Mouse (Mus musculus) liver, embryonic 11.5 days (tissue): ENCODE results near the gene Hlx. TPM values are rescaled to one million over a fixed set of nuclear protein-coding genes. Genes with fewer than 3 reads are reported as not detected.

ENCODE experiments used
- ATAC-seq: fragments of 200-750 bp; cut with Nextera tagmentation; replicated peaks from 2 replicates; pipeline ENCODE4 v1.8.0; 2017; ENCODE audit warnings: moderate number of reproducible peaks, mild to moderate bottlenecking, moderate TSS enrichment, moderate library complexity; ENCODE audit not compliant: low FRiP score
- DNase-seq: peaks from one replicate; pipeline ENCODE4 v3.0.0-alpha.2; 2017; ENCODE audit warnings: low spot score
- H3K27ac ChIP-seq: fragments of 300-500 bp; sonication (generic); 2 replicates; pipeline ENCODE4 v1.5.1; 2014; ENCODE audit warnings: mild to moderate bottlenecking, low read depth, low read length, control low read depth
- H3K27me3 ChIP-seq: fragments of 300-500 bp; sonication (generic); replicated peaks from 2 replicates; pipeline ENCODE4 v1.6.1; 2014; ENCODE audit warnings: low read length, mixed read lengths; ENCODE audit not compliant: control insufficient read depth, insufficient read depth
- H3K36me3 ChIP-seq: fragments of 300-500 bp; sonication (generic); 2 replicates; pipeline ENCODE4 v1.6.1; 2014; ENCODE audit warnings: mild to moderate bottlenecking, low read length, moderate library complexity, mixed read lengths; ENCODE audit not compliant: control insufficient read depth, insufficient read depth
- H3K4me1 ChIP-seq: fragments of 300-500 bp; sonication (generic); replicated peaks from 2 replicates; pipeline ENCODE4 v1.6.1; 2014; ENCODE audit warnings: low read length, mixed read lengths; ENCODE audit not compliant: control insufficient read depth, insufficient read depth
- H3K4me2 ChIP-seq: fragments of 300-500 bp; sonication (generic); 2 replicates; pipeline ENCODE4 v1.6.1; 2014; ENCODE audit warnings: mild to moderate bottlenecking, control low read depth, moderate library complexity
- H3K4me3 ChIP-seq: fragments of 300-500 bp; sonication (generic); 2 replicates; pipeline ENCODE4 v1.5.1; 2014; ENCODE audit warnings: low read depth, low read length, control low read depth
- H3K9ac ChIP-seq: fragments of 300-500 bp; sonication (generic); 2 replicates; pipeline ENCODE4 v1.6.1; 2014; ENCODE audit warnings: low read depth, low read length, control low read depth
- H3K9me3 ChIP-seq: fragments of 300-500 bp; sonication (generic); 2 replicates; pipeline ENCODE4 v1.6.1; 2016; ENCODE audit warnings: low read length, inconsistent platforms, mixed read lengths; ENCODE audit not compliant: control insufficient read depth
- WGBS: fragments of 180-500 bp; shearing (Covaris S2); extraction: QIAGEN DNeasy Blood & Tissue Kit; methylation state at CpG from one replicate; pipeline ENCODE4 v1.1.7; 2014; 5-methylcytosine and 5-hydroxymethylcytosine counted together
- polyA plus RNA-seq: library from polyadenylated mRNA; unstranded; fragments of >200 nt; fragmentation: Nextera tagmentation; extraction: Ambion mirVana; gene quantifications from 2 replicates; pipeline ENCODE4 v1.2.1, GENCODE M21; 2014

Gene Hlx
- polyA plus RNA-seq, 1 experiment from 2014 or later = 46.9 TPM

DNA sequence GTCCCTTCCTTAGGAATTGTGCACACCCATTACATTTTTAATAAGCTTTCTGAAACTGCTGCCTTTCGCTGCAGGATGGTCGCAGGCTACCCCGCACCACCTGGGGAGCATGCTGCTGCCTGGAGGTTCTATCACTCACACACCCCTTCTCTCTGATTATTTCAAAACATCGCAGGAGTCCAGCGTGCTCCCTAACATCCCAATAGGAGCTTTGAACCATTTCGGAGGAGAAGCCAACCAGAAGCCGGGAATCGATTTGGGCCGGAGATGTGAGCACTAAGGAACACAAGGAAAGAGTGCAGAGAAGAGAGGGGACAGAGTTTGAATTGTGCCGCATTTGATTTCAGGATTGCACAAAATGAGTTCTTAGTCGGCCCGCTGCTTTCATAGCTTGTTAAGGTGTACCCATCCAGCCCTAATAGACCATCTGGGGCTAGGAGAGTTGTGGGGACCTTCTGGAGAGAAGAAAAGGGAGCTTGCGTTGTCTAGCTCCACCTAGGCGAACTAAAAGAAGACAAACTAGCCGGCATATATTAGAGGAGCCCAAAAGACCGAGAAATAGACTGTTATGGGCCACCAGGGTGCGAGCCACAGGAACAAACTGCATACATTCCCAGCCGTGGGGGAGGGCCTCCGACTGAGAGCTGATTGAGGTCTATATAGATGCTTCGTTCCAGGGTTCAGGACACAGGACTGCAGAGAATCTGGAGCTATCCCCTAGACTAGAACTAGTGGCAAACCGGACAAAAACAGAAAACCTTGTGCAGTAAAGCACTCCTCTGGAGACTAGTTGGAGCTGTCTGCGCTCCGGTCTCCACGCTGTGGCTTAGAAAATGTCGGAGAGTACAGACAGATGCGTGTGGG lies 12.0 kb downstream of the Hlx start:
- Histone ChIP-seq H3K27ac (no peak overlapping the region), H3K4me2 (peak overlapping the region; percentile 8; the same call in 1 of the 2 replicates), H3K4me1 (peaks cover 4% of the 10 kb centered on the region; the same call in 1 of the 2 replicates), H3K9ac (no peak overlapping the region), H3K27me3 (peaks cover 100% of the 10 kb centered on the region), H3K9me3 (no peaks in the 10 kb centered on the region), H3K36me3 (no peaks in the 10 kb centered on the region), H3K4me3 (no peak overlapping the region)
- no peak for DNase-seq
- 3% methylated on average over 26 of the region's 26 CpGs for WGBS
- ATAC-seq = no peak

DNA sequence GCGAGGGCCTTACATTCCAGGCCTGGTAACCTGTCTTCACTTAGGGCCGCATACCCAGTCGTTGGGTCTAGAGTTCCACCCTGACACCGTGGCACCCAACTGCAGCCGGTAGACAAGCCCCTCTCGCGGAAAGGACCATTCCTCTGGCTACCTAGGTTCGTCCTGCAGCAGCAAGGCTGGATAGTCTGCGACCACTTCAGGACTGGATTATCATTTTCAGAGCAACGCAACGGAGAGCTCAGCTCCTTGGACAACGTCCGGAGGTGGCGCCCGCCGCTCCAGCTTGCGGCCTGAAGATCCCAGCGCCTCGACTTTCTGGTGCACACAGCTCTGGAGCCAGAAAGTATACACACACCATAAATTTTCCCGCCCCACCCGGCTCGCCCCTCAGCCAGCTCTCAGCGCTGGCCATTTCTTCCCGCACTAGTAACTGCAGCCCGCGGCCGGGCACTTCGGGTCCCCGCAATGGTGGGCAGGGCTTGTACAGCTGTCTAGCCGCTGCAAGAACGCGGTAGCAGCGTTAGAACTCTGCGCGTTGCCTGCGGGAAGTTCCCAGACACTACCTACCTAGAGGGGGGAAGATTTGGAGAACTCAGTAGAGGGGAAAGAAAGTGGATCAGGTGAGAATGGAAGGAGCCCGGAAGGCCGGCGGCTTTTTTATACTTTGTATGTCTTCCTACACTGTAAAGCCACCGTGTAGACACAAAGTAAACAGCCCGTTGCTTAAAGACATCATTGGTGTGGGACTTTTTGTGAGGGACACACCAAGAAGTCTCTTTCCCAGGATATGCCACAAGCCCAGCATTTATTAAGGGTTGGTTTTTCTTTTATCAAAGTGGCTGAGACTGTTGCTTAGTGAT lies 13.9 kb downstream of the Hlx start:
- H3K4me2 ChIP-seq = peak overlapping the region; percentile 50
- H3K4me1 ChIP-seq = peaks cover 4% of the 10 kb centered on the region; the same call in 1 of the 2 replicates
- H3K27ac ChIP-seq = no peak overlapping the region
- peaks cover 95% of the 10 kb centered on the region for H3K27me3 ChIP-seq
- H3K9ac ChIP-seq = no peak overlapping the region
- 2% methylated on average over 41 of the region's 41 CpGs for WGBS
- peak overlapping the region; percentile 2; the same call in 1 of the 2 replicates for H3K4me3 ChIP-seq
- no peak for ATAC-seq
- DNase-seq = no peak
- H3K36me3 ChIP-seq = no peaks in the 10 kb centered on the region
- H3K9me3 ChIP-seq = no peaks in the 10 kb centered on the region

DNA sequence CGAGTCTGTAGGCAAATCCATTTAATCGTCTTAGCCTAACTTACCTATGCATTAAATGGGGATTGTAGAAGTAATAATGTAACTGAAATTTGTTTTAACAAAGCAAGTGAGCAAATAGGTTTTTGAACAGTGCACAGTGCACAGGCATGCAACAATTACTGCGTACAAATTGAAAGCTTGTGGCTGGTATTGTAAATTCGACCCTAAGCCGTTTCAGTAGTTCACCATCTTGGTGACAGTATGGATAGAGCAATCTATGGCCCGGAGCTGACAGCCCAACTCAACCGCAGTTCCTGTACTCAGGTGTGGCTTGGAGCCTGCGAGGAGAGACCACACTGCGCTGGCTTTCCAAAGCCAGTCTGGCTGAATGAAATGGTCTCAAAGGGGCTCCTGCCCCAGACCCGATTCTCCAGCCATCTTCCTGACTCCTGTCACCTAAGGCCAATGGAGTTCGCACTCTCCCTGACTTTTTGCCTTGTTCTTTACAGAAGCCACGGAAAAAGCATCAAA lies 14.7 kb downstream of the Hlx start:
- Histone ChIP-seq H3K9me3 (no peaks in the 10 kb centered on the region), H3K27me3 (peaks cover 87% of the 10 kb centered on the region), H3K4me2 (no peak overlapping the region), H3K27ac (no peak overlapping the region), H3K9ac (no peak overlapping the region), H3K4me3 (no peak overlapping the region), H3K36me3 (no peaks in the 10 kb centered on the region), H3K4me1 (peaks cover 4% of the 10 kb centered on the region; the same call in 1 of the 2 replicates)
- ATAC-seq (no peak), DNase-seq (no peak)
- 8% methylated on average over 12 of the region's 12 CpGs for WGBS

DNA sequence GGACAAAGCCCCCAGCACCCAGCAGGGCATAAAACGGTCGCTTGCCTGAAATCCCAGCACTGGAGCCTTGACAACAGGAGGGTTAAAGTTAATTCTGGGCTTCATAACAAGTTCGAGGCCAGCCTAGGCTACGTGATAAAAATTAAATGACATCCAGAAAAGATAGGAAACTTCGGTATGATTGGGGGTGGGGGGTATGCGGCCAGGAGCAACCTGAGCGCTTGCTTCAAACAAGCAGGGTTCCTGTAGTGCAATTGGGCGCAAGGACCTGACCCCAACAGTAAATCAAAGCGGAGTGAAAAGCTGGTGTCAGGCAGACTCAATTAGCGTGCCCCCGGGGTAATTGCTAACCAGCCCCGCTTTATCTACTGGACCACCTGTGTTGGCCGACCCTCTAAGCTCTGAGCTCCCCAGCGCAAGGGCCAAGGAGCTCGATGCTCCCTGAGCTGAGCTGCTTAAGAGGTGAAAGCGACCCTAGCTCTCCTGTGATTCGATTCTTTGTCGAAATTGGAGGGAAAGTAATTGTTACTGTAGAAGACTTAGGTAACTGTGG lies 15.3 kb downstream of the Hlx start:
- H3K36me3 ChIP-seq = no peaks in the 10 kb centered on the region
- WGBS = 4% methylated on average over 18 of the region's 18 CpGs
- peaks cover 81% of the 10 kb centered on the region for H3K27me3 ChIP-seq
- H3K9ac ChIP-seq = no peak overlapping the region
- ATAC-seq (no peak), DNase-seq (no peak)
- no peak overlapping the region for H3K27ac ChIP-seq
- no peak overlapping the region for H3K4me2 ChIP-seq
- peaks cover 4% of the 10 kb centered on the region; the same call in 1 of the 2 replicates for H3K4me1 ChIP-seq
- H3K4me3 ChIP-seq = no peak overlapping the region
- H3K9me3 ChIP-seq = no peaks in the 10 kb centered on the region

DNA sequence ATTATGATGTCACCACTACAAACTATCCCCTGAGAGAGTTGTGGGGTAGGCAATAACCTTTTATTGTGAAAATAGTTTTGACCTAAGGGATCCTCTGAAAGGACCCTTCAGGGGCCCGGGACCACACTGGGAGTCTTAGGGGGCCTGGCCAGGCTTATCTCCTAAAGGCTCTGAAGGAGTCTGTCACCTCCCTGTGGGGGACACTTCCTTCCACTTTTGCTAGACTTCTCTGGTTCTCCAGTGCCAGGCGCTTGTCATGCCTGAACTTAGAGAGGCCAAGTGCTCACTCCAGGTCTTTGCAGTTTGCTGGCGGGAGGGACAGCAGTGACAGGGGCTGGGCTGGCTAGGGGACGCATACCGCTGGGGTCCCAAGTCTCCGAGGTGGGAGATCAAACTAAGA lies 16.3 kb downstream of the Hlx start:
- ATAC-seq = no peak

DNA sequence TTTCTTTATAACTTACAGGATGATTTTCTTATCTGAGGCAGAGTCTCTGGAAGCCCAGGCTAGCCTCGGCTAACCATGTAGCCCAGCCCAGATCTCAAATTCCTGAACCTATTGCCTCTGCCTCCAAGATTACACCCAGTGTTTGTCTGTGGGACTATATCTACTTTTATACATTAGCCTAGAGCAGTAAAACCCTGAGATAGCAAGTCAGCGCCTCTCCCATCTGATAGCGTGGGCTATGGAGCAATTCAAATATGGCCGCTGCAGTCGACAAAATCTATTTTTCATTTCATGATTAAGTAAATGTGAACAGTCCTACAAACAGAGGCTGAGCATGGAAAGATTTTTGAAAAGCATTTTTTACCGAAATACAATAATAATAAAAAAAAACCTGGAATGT lies 16.7 kb downstream of the Hlx start:
- 25% methylated on average over 6 of the region's 6 CpGs for WGBS
- no peak overlapping the region for H3K9ac ChIP-seq
- H3K4me2 ChIP-seq = no peak overlapping the region
- H3K27me3 ChIP-seq = peaks cover 67% of the 10 kb centered on the region
- DNase-seq (no peak), ATAC-seq (no peak)
- peaks cover 4% of the 10 kb centered on the region; the same call in 1 of the 2 replicates for H3K4me1 ChIP-seq
- no peak overlapping the region for H3K27ac ChIP-seq
- no peak overlapping the region for H3K4me3 ChIP-seq
- no peaks in the 10 kb centered on the region for H3K36me3 ChIP-seq
- no peaks in the 10 kb centered on the region for H3K9me3 ChIP-seq

More for the DNA sequence above, 16.3 kb downstream of the Hlx start:
- Histone ChIP-seq H3K36me3 (no peaks in the 10 kb centered on the region), H3K4me1 (peaks cover 4% of the 10 kb centered on the region; the same call in 1 of the 2 replicates), H3K4me3 (no peak overlapping the region), H3K27ac (no peak overlapping the region), H3K27me3 (peaks cover 71% of the 10 kb centered on the region), H3K9me3 (no peaks in the 10 kb centered on the region), H3K4me2 (no peak overlapping the region), H3K9ac (no peak overlapping the region)
- whole genome bisulfite sequencing = 6% methylated on average over 6 of the region's 6 CpGs
- DNase-seq = no peak

DNA sequence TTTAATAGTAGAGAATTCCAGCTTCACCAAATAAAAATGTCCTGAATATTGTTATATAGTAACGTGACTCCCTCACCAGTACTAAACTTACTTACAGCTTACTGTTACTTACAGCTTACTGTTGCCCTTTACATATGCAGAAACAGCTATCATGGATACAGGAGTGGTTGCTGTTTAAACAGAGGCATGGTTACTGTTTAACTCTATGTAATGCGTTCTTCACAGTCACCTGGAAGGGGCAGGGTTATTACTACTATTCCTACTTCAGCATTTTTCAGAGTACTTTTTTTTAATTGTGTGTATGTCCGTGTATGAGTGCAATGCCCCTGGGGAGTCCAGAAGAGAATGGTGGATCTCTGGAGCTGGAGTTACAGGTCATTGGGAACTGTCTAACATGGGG lies 17.9 kb downstream of the Hlx start:
- DNase-seq (no peak), ATAC-seq (no peak)
- H3K4me3 ChIP-seq = no peak overlapping the region
- H3K36me3 ChIP-seq = no peaks in the 10 kb centered on the region
- 44% methylated on average over 3 of the region's 3 CpGs for WGBS
- H3K9ac ChIP-seq = no peak overlapping the region
- H3K27me3 ChIP-seq = peaks cover 55% of the 10 kb centered on the region
- no peak overlapping the region for H3K27ac ChIP-seq
- H3K4me2 ChIP-seq = no peak overlapping the region
- no peaks in the 10 kb centered on the region for H3K9me3 ChIP-seq
- H3K4me1 ChIP-seq = peaks cover 4% of the 10 kb centered on the region; the same call in 1 of the 2 replicates

DNA sequence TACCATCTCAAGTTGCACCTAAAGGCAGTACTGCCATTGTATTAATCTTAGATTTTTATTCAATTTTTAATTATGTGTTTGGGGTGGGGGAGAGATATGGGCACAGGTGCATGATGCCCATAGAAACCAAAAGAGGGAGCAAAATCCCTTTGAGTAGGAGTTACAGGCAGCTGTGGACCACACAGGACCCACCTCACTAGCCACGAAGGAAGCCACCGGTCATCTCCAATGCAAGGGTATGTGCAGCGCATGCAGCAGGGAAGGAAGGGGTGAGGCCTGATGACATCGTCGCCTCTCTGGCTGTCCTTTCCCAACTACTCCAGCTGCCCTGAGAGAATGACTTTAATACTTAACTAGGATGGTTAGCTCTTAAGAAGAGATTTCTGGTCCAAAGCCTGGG lies 18.7 kb downstream of the Hlx start:
- H3K4me1 ChIP-seq = peaks cover 4% of the 10 kb centered on the region; the same call in 1 of the 2 replicates
- 42% methylated on average over 5 of the region's 5 CpGs for WGBS
- no peak for ATAC-seq

More for the DNA sequence above, 18.7 kb downstream of the Hlx start:
- no peak overlapping the region for H3K4me3 ChIP-seq
- peaks cover 47% of the 10 kb centered on the region for H3K27me3 ChIP-seq
- H3K36me3 ChIP-seq = no peaks in the 10 kb centered on the region
- no peak overlapping the region for H3K4me2 ChIP-seq
- DNase-seq = no peak
- no peak overlapping the region for H3K27ac ChIP-seq
- H3K9me3 ChIP-seq = no peaks in the 10 kb centered on the region
- no peak overlapping the region for H3K9ac ChIP-seq
